Mouse (Mus musculus): Measurements from ENCODE around the gene Wt1. TPM values are rescaled to one million over a fixed set of nuclear protein-coding genes. Genes with fewer than 3 reads are reported as not detected.

The Wt1 gene
- total RNA-seq, 1 experiment from 2014 or later = not detected

Other genes starting within 250 kb of the Wt1 start
- 154 to 209 TPM (median 184 TPM) in 3 replicates for gene Eif3m, start 109.4 kb upstream of the Wt1 start, total RNA-seq (2017)
- not detected in 3 replicates for gene Gm11060, start 34.5 kb upstream of the Wt1 start, total RNA-seq (2017)
- not detected in 3 replicates for gene Them7, start 97.8 kb downstream of the Wt1 start, total RNA-seq (2017)

Data from monocyte, adult 5-6 weeks (primary cell).